ENCODE assay signal across 25 mouse cellular contexts in the genomic region with DNA sequence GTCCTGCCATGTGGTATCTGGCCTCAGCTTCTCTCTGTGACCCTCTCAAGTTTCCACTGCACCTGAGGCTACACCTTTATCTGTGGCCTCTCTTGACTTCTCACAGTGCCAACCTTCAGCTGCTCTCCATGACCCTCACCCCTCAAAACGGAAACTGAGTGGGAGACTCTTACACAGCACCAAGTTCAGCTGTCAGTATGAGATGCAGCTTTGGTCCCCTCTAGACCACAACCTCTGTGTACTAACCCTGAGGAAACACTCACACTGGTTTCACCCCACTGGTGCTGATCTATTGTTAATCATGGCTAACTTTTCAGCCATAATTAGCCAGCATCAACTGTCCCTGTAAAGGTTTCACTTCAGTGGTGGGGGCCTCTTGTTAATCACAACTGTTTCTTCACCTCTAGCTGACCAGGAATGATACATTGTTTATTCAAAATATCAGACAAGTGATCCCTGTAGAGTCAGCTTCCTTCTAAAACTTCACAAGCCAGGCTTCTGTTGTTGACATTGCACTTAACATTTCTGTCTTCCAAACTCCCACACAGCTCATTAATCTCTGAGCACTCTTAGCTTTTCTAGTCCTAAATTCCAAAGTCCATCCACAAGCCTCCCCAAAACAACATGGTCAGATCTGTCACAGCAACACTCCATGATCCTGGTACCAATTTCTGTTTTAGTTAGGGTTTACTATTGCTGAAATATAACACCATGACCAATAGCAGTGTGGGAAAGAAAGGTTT.
"Had no signal": no experiment of that assay in that cellular context is flagged by ENCODE, and none has a peak within 500 bp of the region (broad histone marks: within the 10 kb centered on the region; RNA-seq: fewer than 3 reads in every experiment).

No protein-coding gene starts in this region.

- H3K4me1 ChIP-seq: hindbrain, embryonic 12.5 days; intestine, embryonic 15.5 days; liver, embryonic 13.5 days; liver, embryonic 15.5 days had no signal

- DNase-seq: gastrocnemius, adult 2 months; gastrocnemius, postnatal 10 days; gastrocnemius, postnatal 25 days; heart, adult 18-20 months; heart, postnatal 10 days; heart, postnatal 4 days; kidney, postnatal 4 days; liver; liver, embryonic 13.5 days had no signal

- H3K9me3 ChIP-seq: heart, embryonic 10.5 days; heart, embryonic 12.5 days; intestine, embryonic 15.5 days; limb, embryonic 10.5 days; limb, embryonic 12.5 days; liver, embryonic 13.5 days; liver, embryonic 15.5 days had no signal

- H3K4me3 ChIP-seq: gastrocnemius, adult 2 months; heart, embryonic 10.5 days; heart, embryonic 12.5 days; hindbrain, embryonic 10.5 days; hindbrain, embryonic 12.5 days; intestine, embryonic 15.5 days; layer of hippocampus, adult 2 months; left cerebral cortex, adult 2 months; limb, embryonic 10.5 days; limb, embryonic 12.5 days; liver, embryonic 13.5 days; liver, embryonic 15.5 days had no signal

- H3K9ac ChIP-seq: heart, embryonic 12.5 days; hindbrain, embryonic 12.5 days; hindbrain, embryonic 14.5 days; intestine, embryonic 15.5 days; limb, embryonic 12.5 days; liver, embryonic 13.5 days; liver, embryonic 15.5 days had no signal

- H3K4me2 ChIP-seq: heart, embryonic 12.5 days; hindbrain, embryonic 12.5 days; hindbrain, embryonic 14.5 days; intestine, embryonic 15.5 days; limb, embryonic 12.5 days; liver, embryonic 11.5 days; liver, embryonic 13.5 days; liver, embryonic 15.5 days had no signal

- H3K27me3 ChIP-seq: heart, embryonic 12.5 days; hindbrain, embryonic 12.5 days; intestine, embryonic 15.5 days; limb, embryonic 12.5 days; liver, embryonic 13.5 days; liver, embryonic 15.5 days had no signal

- ATAC-seq: forebrain, embryonic 16.5 days; hindbrain, embryonic 16.5 days; inflammation-experienced regulatory T-cells, adult 6 months; intestine, embryonic 15.5 days; intestine, postnatal 0 days had no signal

- H3K27ac ChIP-seq: gastrocnemius, adult 2 months; heart, embryonic 10.5 days; hindbrain, embryonic 10.5 days; hindbrain, embryonic 12.5 days; hindbrain, embryonic 14.5 days; intestine, embryonic 15.5 days; layer of hippocampus, adult 2 months; left cerebral cortex, adult 2 months; limb, embryonic 10.5 days; limb, embryonic 12.5 days; liver, embryonic 13.5 days; liver, embryonic 15.5 days had no signal

- H3K36me3 ChIP-seq: heart, embryonic 10.5 days; heart, embryonic 12.5 days; hindbrain, embryonic 10.5 days; hindbrain, embryonic 12.5 days; intestine, embryonic 15.5 days; limb, embryonic 10.5 days; limb, embryonic 12.5 days; liver, embryonic 13.5 days; liver, embryonic 15.5 days had no signal
